Mouse (Mus musculus): ENCODE measurements around the gene Smim22.

The Smim22 gene

DNA sequence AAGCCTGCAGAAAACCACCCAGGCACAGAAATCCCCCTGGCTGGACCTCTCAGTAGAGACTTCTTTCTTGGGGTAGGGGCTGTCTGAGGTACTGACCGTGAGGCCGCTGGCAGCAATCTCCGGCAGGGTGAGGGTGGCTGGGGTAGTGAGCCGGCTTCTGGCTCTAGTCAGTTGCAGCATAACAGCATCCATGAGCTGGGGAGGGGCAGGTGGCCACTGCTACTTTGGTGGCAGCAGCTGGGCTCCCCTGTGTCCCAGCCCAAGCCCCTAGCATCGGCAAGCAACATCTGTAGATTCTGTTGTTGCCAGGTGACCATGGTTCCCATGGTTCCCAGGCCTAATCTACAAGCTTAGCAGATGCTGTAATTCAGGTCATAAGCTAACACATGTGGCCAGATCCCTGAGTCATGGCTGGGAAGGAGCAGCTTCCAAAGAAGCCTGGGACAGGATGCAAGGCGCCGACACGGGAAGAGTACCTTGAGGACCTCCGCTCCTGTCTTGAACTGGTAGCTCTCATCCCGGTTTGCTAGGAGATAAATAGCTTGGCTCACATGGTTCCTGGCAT is 3.4 kb downstream of the Smim22 start:
- no peak for DNase-seq

DNA sequence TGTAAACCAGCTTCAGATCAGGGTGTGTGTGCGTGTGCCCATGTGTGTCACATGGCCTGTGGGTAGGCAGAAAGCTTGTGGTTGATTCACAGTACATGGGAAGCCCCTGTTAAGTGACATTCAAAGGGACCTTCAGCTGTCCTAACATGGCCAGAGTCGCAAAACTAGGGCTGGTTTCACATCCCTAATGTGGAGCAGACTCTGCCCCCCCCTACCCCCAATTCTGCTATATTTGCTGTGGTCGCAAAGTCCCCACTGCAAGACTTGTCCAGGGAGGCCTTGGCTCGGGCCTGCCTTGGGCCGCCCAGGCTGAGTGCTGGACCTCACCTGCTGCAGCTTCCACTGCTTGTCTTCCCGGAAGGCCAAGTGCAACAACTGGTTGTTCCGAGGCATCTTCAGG is 4.2 kb downstream of the Smim22 start:
- no peak for DNase-seq

DNA sequence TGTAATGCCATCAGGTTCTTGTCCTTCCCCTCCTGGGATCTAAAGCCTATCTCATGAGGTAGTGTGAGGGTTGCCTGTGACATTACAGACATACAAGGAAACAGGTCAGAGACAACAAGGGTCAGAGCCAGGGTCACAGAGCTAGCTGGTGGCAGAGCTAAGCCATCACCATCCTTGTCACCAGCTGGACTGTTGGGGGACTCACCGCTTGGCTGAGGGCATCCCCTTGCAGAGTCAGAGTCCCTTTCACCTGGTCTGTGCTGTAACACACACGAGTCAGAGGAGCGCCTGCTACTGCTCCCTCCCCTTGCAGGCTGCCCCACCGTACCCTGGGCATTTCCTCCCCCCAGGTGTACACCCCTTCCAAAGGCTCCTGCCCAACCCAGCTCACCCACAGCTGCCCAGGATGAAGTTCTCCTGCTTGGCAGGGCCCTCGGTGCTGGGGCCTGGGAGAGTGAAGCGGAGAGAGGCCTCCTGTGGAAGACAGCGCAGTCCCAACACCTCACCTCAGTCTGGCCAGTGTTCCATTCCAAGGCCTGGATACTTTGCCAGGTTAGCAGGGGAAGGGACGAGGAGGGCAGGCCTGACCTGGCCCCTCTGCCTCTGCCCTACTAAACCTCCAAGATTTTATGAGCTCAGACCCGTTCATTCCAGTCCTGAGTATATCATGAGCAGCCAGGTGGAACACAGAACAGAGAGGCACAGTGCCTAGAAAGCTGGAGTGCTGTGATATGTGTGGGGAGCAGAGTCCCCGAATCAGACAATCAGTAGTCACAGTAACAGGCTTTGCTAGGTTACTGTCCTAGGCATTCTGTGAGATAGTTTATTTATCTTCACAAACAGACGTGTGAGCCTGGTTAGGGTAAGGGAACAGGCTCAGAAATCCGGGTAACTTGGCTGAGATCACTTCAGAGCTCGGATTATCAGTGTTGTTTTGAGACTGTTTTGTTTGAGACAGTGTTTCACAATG is 5.2 kb downstream of the Smim22 start:
- no peak for DNase-seq

DNA sequence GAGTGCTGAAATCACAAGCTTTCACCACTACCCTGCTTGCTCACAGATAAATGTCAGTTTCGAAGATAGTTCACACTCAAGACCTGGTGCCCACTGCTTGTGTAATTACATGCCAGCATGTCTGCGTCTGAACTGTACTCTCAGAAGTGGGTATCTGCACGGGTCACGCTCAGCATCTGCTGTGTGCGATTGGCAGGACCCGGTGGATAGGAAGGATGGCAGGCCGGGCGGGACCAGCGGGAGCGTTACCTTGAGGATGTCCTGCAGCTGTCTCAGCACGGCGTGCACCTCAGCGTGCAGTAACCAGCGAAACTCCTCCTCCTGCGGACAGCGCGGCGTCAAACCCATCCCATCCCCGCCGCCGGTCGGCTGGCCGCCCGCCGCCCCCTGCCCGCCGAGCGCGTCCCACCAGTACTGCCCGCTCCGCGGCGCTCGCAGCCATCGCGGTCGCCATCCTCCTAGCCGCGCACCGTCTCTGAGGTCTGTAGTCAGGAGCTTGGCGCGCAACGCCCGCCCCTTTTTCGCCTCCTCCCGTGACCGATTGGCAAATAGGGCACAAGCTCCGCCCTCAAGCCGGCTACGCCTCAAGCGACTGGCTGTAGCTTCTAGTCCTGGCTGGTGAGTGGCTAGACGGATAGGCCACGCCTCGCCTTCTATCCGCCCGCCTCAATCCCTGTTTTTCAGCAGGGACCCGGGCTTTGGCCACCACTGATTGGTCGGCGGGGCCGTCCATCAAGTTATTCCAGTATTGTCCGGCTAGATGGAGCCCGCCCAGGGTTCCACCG is 6.2 kb downstream of the Smim22 start, which contains the start of gene Rogdi:
TSS of gene Rogdi (minus strand) at position 500 of the 785 bp plus-strand sequence.
- DNase-seq, result peak; percentile 98

DNA sequence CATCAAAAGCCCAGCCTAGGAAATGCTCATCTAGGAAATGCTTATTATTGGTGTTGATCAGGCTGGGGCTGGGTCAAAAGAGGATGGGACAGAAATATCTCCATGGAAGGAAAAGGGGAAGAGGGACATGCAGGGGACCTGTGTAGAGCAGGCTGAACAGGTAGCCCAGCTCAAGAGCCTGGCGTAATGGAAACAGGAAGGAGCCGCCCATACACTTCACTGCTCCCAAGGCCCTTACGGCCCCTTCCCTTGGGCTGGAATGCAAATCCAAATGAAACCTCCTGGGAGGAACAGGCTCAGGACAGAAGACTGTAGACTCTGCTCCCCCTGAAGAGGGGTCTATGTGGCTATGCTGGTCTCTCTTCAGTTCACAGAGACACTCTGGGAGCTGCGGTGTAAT is 7.5 kb downstream of the Smim22 start:
- no peak for DNase-seq

DNA sequence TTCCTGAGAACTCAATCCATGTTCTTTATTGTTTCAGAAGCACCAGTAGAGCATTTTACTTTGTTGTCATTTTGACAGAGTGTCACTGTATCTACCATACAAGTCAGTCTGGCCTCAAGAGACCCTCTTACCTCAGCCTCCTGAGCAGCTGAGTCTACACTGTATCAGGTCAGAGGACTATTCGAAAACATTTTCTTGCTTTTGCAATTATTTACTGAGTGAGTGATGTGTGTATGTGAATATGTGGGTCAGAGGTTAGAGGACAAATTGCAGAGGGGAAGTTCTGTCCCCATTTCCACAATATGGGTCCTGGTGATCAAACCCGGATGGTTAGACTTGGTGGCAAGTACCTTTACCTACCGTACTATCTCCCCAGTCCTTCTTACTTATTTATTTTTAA is 16.9 kb downstream of the Smim22 start:
- no peak for DNase-seq

DNA sequence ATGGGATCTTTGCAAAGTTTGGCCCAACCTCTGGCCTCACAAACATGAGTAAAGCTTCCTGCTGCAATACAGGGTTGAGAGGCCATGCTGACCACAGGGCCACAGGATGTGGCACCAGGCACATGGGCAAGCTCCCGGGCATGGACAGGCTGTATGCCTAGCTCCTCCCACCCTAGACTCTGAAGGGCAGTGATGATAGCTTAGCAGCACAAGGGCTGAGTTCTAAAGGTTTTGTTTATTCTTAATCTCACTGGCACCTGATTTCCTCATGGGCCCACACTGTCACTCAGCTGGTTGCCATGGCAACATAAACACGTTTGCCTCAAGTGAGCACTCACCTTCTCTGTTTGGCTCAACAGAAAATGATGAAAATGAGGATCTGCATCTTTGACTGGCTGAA is 22.8 kb downstream of the Smim22 start:
- DNase-seq, result no peak

DNA sequence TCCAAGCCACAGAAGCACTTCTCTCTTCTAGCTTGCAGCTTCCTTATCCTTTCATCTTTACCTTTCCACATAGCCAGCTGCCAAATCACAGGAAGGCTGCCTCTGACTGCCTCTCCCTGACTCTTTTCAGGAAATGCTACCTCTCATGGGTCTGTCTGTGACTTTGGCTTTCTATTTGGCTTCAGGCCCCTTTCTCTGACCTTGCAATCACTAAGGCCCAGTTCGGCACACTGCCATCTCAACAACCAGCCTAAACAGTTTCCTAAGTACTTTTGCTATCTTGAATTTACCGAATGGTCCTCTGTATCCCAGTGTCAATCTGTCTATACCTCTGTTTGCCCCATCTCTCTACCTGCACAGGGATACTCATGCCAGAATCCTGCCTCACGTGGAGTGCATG is 28.5 kb downstream of the Smim22 start:
- DNase-seq, result no peak

DNA sequence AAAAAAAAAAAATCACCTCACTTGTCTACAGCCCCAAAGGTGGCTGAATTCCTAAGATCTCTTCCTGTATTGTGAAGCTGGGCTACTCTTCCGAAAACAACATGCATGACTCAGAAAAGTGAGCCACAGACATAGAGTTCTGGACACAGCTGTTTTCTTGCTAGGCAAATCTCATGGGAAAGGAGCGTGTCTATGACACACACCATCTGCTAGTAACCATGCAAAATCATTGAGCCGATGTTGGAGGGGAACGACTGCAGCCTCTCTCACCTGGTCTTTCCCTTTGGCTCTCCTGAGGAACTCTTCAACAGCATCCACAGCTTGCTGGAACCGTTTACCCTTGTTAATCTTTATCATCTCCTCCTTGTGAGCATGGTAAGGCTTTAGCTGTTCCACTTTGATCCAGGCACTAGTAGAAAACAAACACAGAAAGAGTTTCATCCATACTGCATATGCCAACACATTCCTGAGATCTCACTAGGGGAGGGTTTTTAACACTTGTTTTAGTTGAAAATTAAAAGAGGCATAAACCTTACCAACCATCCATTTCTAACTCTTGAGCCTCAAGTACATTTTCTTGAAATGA is 29.7 kb downstream of the Smim22 start:
- no peak for DNase-seq

DNA sequence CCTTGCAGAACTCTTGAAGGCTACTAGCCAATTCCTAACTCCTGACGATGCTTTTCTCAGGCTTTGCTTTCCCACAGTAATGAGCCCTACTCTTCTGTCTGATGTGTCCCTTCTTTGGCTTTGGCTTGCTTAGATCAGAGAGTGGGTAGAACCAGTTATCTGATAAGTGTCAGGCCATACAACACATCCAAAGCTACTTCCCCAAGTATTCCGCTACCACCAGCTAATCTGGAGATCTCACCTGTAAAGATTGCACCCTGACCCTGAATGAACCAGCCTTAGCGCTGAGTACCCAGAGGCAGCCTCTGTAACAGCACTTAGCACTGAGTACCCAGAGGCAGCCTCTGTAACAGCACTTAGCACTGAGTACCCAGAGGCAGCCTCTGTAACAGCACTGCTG is 38.2 kb downstream of the Smim22 start:
- no peak for DNase-seq

DNA sequence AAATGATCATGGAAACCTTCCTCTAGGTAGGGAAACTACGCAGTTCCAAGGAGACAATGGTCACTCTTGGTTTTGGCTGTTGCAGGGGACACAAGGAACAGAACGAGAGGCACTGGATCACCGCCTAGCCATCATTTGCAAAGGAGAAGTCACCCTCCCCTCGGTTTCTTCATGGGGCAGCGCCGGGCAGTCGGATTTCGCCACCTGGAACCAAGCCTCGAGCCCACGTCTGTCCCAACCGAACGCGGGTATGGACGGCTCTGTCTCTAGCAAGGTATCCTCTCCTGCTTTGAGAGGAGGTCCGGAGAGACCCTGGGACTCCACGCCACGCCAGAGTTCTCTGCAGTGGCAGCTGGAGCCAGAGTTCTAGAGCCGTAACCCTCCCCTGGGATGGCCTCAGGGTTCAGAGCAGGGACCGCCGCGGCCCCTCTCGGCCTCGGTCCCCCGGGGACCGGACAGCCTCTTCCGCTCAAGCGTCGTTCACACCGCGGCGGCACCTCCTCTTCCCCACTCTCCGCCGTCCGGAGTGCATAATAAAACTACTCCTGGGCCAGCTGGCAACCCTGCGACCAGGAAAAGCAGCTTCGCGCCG is 42.2 kb downstream of the Smim22 start:
- no peak for DNase-seq

DNA sequence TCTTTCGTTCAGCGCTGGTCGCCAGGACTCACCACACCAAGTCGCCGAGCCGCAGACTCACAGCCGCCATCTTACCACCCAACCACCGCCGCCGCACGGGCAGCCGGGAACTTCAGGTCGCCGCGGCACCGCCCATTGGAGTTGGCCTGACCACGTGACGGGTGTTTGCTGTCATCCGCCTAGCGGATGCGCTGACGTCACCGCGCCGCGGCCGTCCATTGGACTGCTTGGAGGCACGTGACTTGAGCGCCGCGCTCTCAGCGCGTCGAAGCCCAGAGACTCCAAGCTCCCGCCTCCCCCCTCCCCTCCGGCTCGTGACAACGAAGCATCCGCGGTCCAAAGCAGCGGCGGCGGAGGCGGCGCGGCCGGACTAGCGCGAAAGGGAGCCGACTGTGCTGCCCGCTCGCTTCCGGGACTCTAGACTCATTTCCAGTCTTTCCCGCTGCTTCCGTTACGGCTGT is 42.7 kb downstream of the Smim22 start, which contains the start of the genes Glyr1 and Ubn1:
TSS of gene Glyr1 (minus strand) at position 90 of the 461 bp plus-strand sequence.
TSS of gene Ubn1 (plus strand) at position 284 of the 461 bp plus-strand sequence.
- DNase-seq, result peak; percentile 98

DNA sequence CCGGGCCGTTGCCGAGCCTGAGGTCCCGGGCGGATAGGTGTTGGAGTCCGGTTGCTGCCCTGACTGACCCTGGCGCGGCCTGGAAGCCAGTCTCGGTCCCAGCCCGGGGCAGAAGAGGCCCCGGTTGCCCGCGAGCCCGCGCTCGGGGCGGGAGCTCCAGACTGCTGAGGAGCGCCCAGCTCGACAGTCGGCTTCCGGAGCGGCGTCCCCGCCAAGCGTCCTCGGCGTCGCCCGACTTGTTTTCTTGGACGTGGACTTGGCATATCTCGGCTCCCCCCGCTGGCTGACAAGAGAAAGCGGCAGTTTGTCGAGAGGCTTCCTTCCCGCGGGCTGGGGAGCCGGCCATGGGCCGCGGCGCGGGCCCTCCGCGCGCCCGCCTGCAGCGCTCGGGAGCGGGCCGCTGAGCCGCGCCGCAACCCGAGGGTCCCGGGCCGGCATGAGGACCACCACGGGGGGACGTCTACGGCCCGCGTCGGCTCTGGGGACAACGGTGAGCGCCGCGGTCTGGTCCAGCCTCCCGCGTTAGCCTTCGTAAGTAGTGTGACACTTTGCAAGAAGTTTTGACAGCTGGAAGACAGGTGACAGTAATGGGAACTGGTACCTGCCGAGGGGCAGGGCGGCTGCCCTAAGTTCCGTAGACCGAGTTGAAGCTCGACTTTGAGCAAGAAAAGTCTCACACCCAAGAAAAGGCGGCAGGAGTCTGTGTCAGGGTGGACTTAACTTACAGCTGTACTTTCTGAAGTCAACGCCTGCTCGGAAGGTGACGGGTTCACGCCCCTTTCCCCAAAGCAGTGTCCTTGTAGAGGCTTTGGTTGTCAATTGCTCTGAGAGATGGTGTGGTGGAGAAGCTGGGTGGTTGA is 43.4 kb downstream of the Smim22 start:
- DNase-seq, result peak; percentile 72

Measured in right cerebral cortex, postnatal 4 days (tissue).